Mouse (Mus musculus) midbrain, embryonic 10.5 days (tissue): Measurements from ENCODE around the gene Olfr876. TPM values are rescaled to one million over a fixed set of nuclear protein-coding genes. Genes with fewer than 3 reads are reported as not detected.
"Not testable (repeated sequence)": the region's sequence is repeated elsewhere in the genome, so short reads cannot be mapped to it uniquely, and the experiment has no call there.

Experiments
- DNase-seq: peaks from one replicate; pipeline ENCODE4 v3.0.0-alpha.2; 2017; ENCODE audit warnings: low spot score
- H3K27ac ChIP-seq: fragments of 300-500 bp; sonication (generic); replicated peaks from 2 replicates; pipeline ENCODE4 v1.5.1; 2016; ENCODE audit warnings: mild to moderate bottlenecking
- H3K27me3 ChIP-seq: fragments of 300-500 bp; sonication (generic); 2 replicates; pipeline ENCODE4 v1.6.1; 2016; ENCODE audit warnings: low read depth, mild to moderate bottlenecking; ENCODE audit not compliant: poor library complexity, severe bottlenecking
- H3K36me3 ChIP-seq: fragments of 300-500 bp; sonication (generic); 2 replicates; pipeline ENCODE4 v1.6.1; 2016; ENCODE audit warnings: mild to moderate bottlenecking, moderate library complexity
- H3K4me1 ChIP-seq: fragments of 300-500 bp; sonication (generic); 2 replicates; pipeline ENCODE4 v1.6.1; 2016
- H3K4me3 ChIP-seq: fragments of 300-500 bp; sonication (generic); 2 replicates; pipeline ENCODE4 v1.5.1; 2016; ENCODE audit warnings: mild to moderate bottlenecking, moderate library complexity
- H3K9me3 ChIP-seq: fragments of 300-500 bp; sonication (generic); replicated peaks from 2 replicates; pipeline ENCODE4 v1.6.1; 2016; ENCODE audit warnings: mild to moderate bottlenecking
- WGBS: fragments of 180-500 bp; shearing (Covaris S2); methylation state at CpG from one replicate; pipeline ENCODE4 v1.1.7; 2016; 5-methylcytosine and 5-hydroxymethylcytosine counted together
- polyA plus RNA-seq: library from polyadenylated mRNA; unstranded; fragments of >200 nt; fragmentation: Nextera tagmentation; extraction: Ambion mirVana; gene quantifications from 2 replicates; pipeline ENCODE4 v1.2.1, GENCODE M21; 2016

The Olfr876 gene
- not detected in 2 replicates for polyA plus RNA-seq

DNA sequence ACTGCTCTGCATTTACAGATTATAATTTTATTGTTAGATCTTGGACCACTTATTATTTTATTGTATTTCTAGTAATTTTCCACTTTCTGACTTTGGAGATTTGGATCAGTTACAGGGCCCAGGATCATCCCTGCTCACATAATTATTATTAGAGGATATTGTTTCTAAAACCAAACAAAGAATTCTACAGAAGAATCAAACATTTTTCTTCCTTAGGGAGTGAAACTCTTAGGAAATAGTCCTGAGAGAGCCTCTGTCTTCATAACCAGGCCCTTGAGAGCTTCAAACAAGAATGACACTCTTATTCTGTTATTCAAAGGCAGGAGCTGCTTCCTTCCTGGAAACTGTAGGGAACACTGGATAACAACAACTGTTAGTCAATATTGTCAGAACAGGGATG, at the start of gene Olfr876:
Olfr876 (plus strand) TSS at position 301 of the 400 bp plus-strand sequence.
- H3K36me3 ChIP-seq = no peaks in the 10 kb centered on the region
- no peak within 1 kb of the TSS for H3K4me3 ChIP-seq
- H3K27ac ChIP-seq = no peak within 1 kb of the TSS
- H3K27me3 ChIP-seq = no peaks in the 10 kb centered on the region
- H3K9me3 ChIP-seq = no peaks in the 10 kb centered on the region
- no peak for DNase-seq
- no peaks in the 10 kb centered on the region for H3K4me1 ChIP-seq

DNA sequence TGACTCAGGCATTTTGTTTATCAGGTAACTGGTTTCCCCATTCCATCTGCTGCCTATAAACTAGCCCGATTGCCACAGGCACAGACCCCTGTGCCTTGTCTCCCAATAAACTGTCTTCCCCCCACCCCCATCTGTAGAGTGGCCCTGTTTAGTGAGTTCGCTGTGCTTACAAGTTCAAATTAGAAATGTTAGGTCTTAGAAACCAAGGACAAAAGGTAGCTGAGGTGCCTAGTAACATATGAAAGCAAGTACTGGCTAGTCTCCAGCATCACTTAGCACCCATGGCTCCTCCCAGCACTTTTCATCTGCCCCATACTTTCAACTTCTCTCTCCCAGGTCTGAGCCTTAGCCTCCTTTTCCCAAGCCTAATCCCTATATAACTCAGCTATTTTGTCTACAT, 41.1 kb upstream of the Olfr876 start:
- no peaks in the 10 kb centered on the region for H3K9me3 ChIP-seq
- WGBS = 89% methylated on average over 2 of the region's 2 CpGs
- H3K27ac ChIP-seq = no peak overlapping the region
- no peak for DNase-seq
- no peaks in the 10 kb centered on the region for H3K4me1 ChIP-seq
- H3K36me3 ChIP-seq = no peaks in the 10 kb centered on the region
- H3K27me3 ChIP-seq = no peaks in the 10 kb centered on the region
- no peak overlapping the region for H3K4me3 ChIP-seq

DNA sequence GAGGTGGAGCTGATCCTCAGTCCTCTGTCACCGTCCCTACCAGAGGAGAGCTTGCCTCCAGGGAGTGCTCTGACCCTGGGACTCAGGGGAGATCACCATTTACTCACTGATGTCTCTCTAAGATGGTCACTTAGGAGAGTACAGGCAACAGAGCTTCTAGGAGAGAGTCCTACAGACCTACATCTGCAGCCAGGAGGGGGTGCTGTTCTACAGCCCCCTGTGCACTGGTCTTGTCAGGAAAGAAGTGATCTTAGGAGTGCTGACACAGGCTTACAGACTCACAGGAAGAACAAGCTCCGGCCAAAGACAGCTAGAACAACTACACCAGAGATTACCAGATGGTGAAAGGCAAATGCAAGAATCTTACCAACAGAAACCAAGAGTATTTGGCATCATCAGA, 40.3 kb upstream of the Olfr876 start:
- 56% methylated on average over 2 of the region's 2 CpGs for WGBS
- Histone ChIP-seq H3K27me3 (no peaks in the 10 kb centered on the region), H3K4me1 (no peaks in the 10 kb centered on the region), H3K4me3 (no peak overlapping the region), H3K9me3 (no peaks in the 10 kb centered on the region), H3K27ac (no peak overlapping the region), H3K36me3 (no peaks in the 10 kb centered on the region)
- DNase-seq = no peak

DNA sequence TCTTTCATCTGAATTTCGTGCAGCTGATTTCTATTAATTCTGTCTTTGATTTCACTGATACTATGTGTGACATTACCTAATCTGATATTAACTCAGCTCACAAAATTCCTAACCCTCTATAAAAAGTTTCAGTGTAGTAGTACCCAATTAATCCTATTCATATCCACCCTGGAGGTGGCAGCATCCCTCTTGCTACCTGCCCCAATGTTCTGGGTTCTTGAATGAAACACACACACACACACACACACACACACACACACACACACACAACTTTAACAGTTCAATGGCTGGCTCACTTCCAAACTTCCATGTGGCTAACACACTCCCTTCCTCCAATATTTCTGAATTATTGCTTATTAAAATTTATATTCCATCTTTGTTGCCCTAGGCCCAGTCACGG, 32.2 kb upstream of the Olfr876 start:
- no peak overlapping the region for H3K27ac ChIP-seq
- no peaks in the 10 kb centered on the region for H3K9me3 ChIP-seq
- no peaks in the 10 kb centered on the region for H3K27me3 ChIP-seq
- DNase-seq = no peak
- peaks cover 5% of the 10 kb centered on the region for H3K4me1 ChIP-seq
- no peak overlapping the region for H3K4me3 ChIP-seq
- no peaks in the 10 kb centered on the region for H3K36me3 ChIP-seq
- 81% methylated on average over 2 of the region's 2 CpGs for WGBS

- Histone ChIP-seq H3K27me3 (no peaks in the 10 kb centered on the region), H3K4me1 (peaks cover 5% of the 10 kb centered on the region), H3K9me3 (no peaks in the 10 kb centered on the region), H3K4me3 (no peak within 1 kb of the TSS), H3K36me3 (no peaks in the 10 kb centered on the region), H3K27ac (no peak within 1 kb of the TSS)
- WGBS = 40% methylated on average over 2 of the region's 2 CpGs
- DNase-seq = no peak
Observed at GRCm38 (mm10) chr9:37771759-37772158, 31.1 kb upstream of the Olfr876 start, which contains the start of gene Olfr875. Gene Olfr875, plus strand, starts transcription at chr9:37771857.

DNA sequence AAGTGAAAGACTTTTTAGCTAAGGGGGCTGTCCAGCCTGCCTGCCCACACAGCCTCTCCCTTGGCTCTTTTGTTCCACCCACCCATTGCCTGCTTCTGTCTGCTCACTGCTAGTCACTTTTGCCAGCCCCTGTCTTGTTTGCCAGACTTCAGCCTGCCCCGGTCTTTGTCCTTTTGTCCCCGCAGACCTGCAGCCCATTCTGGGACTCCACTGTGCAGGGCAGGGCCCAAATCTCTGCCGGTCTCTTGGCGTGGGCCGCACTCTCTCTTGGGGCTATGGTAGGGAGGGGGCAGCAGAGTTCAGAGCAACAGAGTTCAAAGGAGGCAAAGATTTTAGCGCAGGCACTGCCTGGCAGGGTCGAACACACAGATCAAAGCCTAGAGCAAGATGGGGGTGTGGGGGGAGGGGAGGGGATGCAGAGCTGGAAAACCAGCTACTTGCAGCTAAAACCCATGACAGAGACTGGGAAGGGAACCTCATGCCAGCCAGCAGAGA, 20.0 kb upstream of the Olfr876 start:
- WGBS = 2% methylated on average over 7 of the region's 7 CpGs
- Histone ChIP-seq H3K27ac (peak overlapping the region; percentile 94), H3K9me3 (no peaks in the 10 kb centered on the region), H3K4me3 (peak overlapping the region; percentile 46), H3K27me3 (no peaks in the 10 kb centered on the region; the same call in 1 of the 2 replicates), H3K4me1 (peaks cover 20% of the 10 kb centered on the region), H3K36me3 (no peaks in the 10 kb centered on the region)
- peak; percentile 85 for DNase-seq

DNA sequence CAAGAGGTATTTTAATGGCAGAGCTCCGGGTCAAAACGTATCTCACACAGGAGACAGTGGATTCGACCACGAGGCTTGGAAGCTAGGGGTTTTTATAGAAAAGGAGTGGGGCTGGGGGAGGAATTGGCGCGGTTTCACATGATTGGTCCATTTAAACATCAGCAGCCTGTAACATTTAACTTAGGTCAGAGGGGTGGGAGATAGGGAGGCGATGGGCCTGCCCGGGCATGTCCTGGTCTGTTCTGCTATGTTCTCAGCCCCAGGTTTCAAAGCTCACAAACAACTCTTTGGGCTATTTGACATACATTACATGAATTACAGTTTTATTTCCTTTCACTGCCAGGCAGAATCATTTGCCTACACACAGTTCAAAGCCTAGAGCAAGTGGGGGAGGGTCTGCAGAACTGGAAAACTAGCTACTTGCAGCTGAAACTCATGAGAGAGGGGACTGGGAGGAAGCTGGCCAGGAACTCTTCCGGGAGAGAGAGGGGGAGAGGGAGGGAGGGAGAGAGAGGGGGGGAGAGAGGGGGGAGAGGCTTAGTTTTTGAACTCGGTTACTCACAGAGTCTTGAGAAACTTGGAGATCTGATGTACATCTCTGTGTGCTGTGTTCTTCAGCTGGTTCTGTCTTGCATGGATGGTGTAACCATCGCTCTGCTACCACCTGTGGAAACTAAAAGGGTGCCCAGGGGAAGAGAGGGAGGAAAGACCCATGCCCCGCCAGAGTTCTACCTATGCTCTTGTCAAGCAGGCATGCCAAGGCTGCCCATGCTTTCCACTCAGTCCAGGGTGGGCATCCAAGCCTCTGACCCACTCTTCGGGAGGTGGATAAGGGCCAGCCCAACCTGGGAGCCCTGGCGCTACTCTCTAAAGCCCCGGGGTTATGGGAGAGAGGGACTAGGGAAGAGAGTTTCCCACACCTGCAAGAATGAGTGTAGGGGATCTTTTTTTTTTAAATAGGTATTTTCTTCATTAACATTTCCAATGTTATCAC, 19.1 kb upstream of the Olfr876 start:
- peak overlapping the region; percentile 94 for H3K27ac ChIP-seq
- H3K4me3 ChIP-seq = peak overlapping the region; percentile 46
- H3K27me3 ChIP-seq, H3K36me3 ChIP-seq, H3K9me3 ChIP-seq: not testable (repeated sequence)
- WGBS = 58% methylated on average over 11 of the region's 15 CpGs
- peaks cover 20% of the 10 kb centered on the region for H3K4me1 ChIP-seq
- DNase-seq = peak; percentile 41

DNA sequence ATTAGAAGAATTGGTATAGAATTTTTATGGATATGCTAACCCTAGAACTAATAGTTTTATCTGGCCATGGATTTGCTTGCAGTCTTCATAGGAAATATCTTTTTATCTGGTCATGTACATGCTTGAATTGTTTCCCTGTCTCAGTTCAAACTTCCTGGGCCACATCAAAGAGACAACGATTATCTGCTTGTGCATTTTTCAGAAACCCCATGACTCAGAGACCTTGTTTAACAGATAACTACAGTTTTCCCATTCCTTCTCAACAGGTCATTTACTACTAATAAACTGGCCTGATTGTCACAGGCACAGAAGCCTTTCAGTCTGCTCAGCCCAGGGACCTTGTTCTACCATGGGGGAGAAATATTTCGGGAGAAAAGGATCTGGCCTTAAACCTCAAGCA, 16.4 kb upstream of the Olfr876 start:
- H3K4me3 ChIP-seq = no peak overlapping the region
- no peak for DNase-seq
- H3K36me3 ChIP-seq = no peaks in the 10 kb centered on the region
- H3K27me3 ChIP-seq = no peaks in the 10 kb centered on the region; the same call in 1 of the 2 replicates
- H3K27ac ChIP-seq = no peak overlapping the region
- no peaks in the 10 kb centered on the region for H3K9me3 ChIP-seq
- H3K4me1 ChIP-seq = peaks cover 20% of the 10 kb centered on the region
- 81% methylated on average over 2 of the region's 2 CpGs for WGBS

GRCm38 (mm10) chr9:37802055-37802454, 776 bp upstream of the Olfr876 start:
- DNase-seq = no peak
- 71% methylated on average over 4 of the region's 4 CpGs for WGBS
- H3K27ac ChIP-seq = no peak overlapping the region
- H3K27me3 ChIP-seq = no peaks in the 10 kb centered on the region
- H3K4me1 ChIP-seq = no peaks in the 10 kb centered on the region
- no peak overlapping the region for H3K4me3 ChIP-seq
- H3K9me3 ChIP-seq = no peaks in the 10 kb centered on the region
- H3K36me3 ChIP-seq = no peaks in the 10 kb centered on the region

GRCm38 (mm10) chr9:37807235-37807634, 4.4 kb downstream of the Olfr876 start:
- H3K9me3 ChIP-seq = no peaks in the 10 kb centered on the region
- H3K36me3 ChIP-seq = no peaks in the 10 kb centered on the region
- no peak overlapping the region for H3K27ac ChIP-seq
- DNase-seq = no peak
- H3K4me1 ChIP-seq = no peaks in the 10 kb centered on the region
- no peaks in the 10 kb centered on the region for H3K27me3 ChIP-seq
- no peak overlapping the region for H3K4me3 ChIP-seq

DNA sequence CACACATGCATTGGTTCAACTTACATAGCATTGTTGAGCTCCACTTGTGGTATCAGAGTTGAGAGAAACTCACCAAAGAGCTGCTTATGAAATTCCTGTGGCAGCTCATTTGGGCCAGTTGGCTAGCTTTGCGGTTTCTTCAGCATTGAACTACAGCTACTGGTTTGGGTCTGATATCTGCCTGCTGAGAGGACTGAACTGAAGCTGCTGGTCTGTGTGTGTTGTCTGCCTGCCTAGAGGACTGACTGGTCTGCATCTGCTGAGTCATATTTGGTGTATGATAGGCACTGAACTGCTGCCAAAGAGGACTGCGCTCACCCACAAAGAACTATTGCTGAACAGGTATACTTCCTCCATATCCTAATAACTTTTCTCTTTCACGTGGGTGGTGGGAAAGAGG, 5.6 kb downstream of the Olfr876 start:
- Histone ChIP-seq H3K4me1 (no peaks in the 10 kb centered on the region), H3K4me3 (no peak overlapping the region), H3K27ac (no peak overlapping the region), H3K9me3 (no peaks in the 10 kb centered on the region), H3K27me3 (no peaks in the 10 kb centered on the region), H3K36me3 (no peaks in the 10 kb centered on the region)
- 92% methylated on average over 3 of the region's 3 CpGs for WGBS
- no peak for DNase-seq

GRCm38 (mm10) chr9:37808976-37809375, 6.1 kb downstream of the Olfr876 start:
- Histone ChIP-seq H3K4me1 (no peaks in the 10 kb centered on the region), H3K36me3 (no peaks in the 10 kb centered on the region), H3K4me3 (no peak overlapping the region), H3K9me3 (no peaks in the 10 kb centered on the region), H3K27me3 (no peaks in the 10 kb centered on the region), H3K27ac (no peak overlapping the region)
- 91% methylated on average over 2 of the region's 2 CpGs for WGBS
- no peak for DNase-seq

- no peak for DNase-seq
- Histone ChIP-seq H3K36me3 (no peaks in the 10 kb centered on the region), H3K27me3 (no peaks in the 10 kb centered on the region), H3K4me3 (no peak overlapping the region), H3K4me1 (peaks cover 5% of the 10 kb centered on the region; the same call in 1 of the 2 replicates), H3K9me3 (no peaks in the 10 kb centered on the region), H3K27ac (no peak overlapping the region)
- WGBS = 69% methylated on average over 3 of the region's 3 CpGs
Observed at GRCm38 (mm10) chr9:37814696-37815095, 11.9 kb downstream of the Olfr876 start.
